Mouse (Mus musculus): ENCODE results near the gene Aspscr1.

DNA sequence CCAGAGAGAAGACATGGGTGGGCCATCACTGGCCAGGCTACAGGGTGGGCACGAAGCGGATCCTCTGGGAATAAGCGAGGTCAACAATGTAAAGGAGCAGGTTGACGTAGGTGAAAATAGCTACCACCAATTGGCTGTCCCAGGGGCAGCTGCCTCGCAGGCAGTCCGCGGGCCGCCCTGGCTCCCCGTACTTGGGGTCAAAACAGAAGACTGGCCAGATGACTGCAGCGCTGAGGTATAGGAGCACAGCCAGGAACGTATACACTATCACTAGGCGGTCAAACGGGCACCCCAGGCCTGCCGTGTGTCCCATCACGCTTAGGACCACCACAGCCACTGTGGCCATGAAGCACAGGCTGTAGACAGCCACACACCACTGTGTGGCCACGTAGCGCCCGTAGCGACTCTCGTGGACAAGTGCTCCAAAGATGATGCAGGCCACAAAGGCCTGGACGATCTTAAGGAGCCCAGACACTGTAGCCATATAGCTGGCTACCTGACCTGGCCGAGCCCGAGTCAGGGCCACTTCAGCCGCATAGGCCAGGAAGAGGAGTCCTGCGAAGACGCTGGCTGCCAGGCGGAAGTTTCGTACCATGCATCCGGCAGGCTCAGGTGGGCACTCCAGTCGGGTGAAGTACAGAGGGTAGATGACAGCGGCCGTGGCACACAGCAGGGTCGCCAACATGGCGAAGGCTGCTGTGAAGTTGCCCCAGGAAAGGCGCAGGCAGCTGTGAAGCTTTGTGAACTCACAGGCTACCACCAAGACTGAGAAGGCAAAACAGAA, 25.5 kb upstream of the Aspscr1 start:
- no peak for TF ChIP-seq POLR2A (IDR thresholded peaks at IDR 0.05; ENCODE audit: control insufficient read depth, low read depth, low read length)
- no peak for TF ChIP-seq CTCF (IDR thresholded peaks at IDR 0.05; ENCODE audit: control insufficient read depth, insufficient read depth, insufficient replicate concordance, low read depth, low read length)

Data from testis, adult 2 months (tissue).